Mouse (Mus musculus) heart, adult 11 months (tissue): Measurements from ENCODE around the gene Wdr46.
"Not testable (repeated sequence)": the region's sequence is repeated elsewhere in the genome, so short reads cannot be mapped to it uniquely, and the experiment has no call there.

ENCODE experiments used
- DNase-seq: peaks from one replicate; pipeline ENCODE4 v3.0.0; 2022

Gene Wdr46

GRCm38 (mm10) chr17:33940206-33940805 lies at the start of gene Wdr46, which contains the start of gene Pfdn6:
Gene Wdr46, plus strand, starts transcription at chr17:33940660.
Gene Pfdn6, minus strand, starts transcription at chr17:33940343.
- peak; percentile 98 for DNase-seq

GRCm38 (mm10) chr17:33891357-33891756 lies 49.1 kb upstream of the Wdr46 start:
- DNase-seq: peak; percentile 74

- not testable (repeated sequence) for DNase-seq
Measured at GRCm38 (mm10) chr17:33891892-33892291, 48.6 kb upstream of the Wdr46 start.

- peak; percentile 82 for DNase-seq
Measured at GRCm38 (mm10) chr17:33892429-33892828, 48.0 kb upstream of the Wdr46 start.

- peak; percentile 82 for DNase-seq
Measured at GRCm38 (mm10) chr17:33893011-33893410, 47.4 kb upstream of the Wdr46 start.

GRCm38 (mm10) chr17:33897114-33897794 lies 43.2 kb upstream of the Wdr46 start:
- peak; percentile 90 for DNase-seq

GRCm38 (mm10) chr17:33898193-33898592 lies 42.3 kb upstream of the Wdr46 start:
- peak; percentile 94 for DNase-seq

GRCm38 (mm10) chr17:33899642-33900041 lies 40.8 kb upstream of the Wdr46 start:
- DNase-seq: peak; percentile 55

GRCm38 (mm10) chr17:33900281-33900988 lies 40.0 kb upstream of the Wdr46 start:
- DNase-seq: no peak

GRCm38 (mm10) chr17:33900989-33901314 lies 39.5 kb upstream of the Wdr46 start:
- DNase-seq: no peak

- DNase-seq: no peak
Measured at GRCm38 (mm10) chr17:33901653-33902052, 38.8 kb upstream of the Wdr46 start.

- no peak for DNase-seq
Measured at GRCm38 (mm10) chr17:33902079-33902478, 38.4 kb upstream of the Wdr46 start.

- no peak for DNase-seq
Measured at GRCm38 (mm10) chr17:33902491-33902890, 38.0 kb upstream of the Wdr46 start.

GRCm38 (mm10) chr17:33903911-33904651 lies 36.4 kb upstream of the Wdr46 start:
- DNase-seq: not testable (repeated sequence)

- DNase-seq: not testable (repeated sequence)
Measured at GRCm38 (mm10) chr17:33904835-33905234, 35.6 kb upstream of the Wdr46 start, which contains the start of gene Platr17. Gene Platr17, plus strand, starts transcription at chr17:33905135.

- peak; percentile 96 for DNase-seq
Measured at GRCm38 (mm10) chr17:33908331-33909076, 32.0 kb upstream of the Wdr46 start.

GRCm38 (mm10) chr17:33909077-33909868 lies 31.2 kb upstream of the Wdr46 start, which contains the start of gene Daxx:
Gene Daxx, plus strand, starts transcription at chr17:33909414.
- peak; percentile 100 for DNase-seq

- DNase-seq: peak; percentile 97
Measured at GRCm38 (mm10) chr17:33909869-33910250, 30.6 kb upstream of the Wdr46 start.

- DNase-seq: peak; percentile 93
Measured at GRCm38 (mm10) chr17:33910346-33911051, 30.0 kb upstream of the Wdr46 start.

- peak; percentile 94 for DNase-seq
Measured at GRCm38 (mm10) chr17:33911052-33911812, 29.2 kb upstream of the Wdr46 start.
